Mouse (Mus musculus) lung, adult 2 months (tissue): ENCODE measurements around the gene Tnfaip2. TPM values are rescaled to one million over a fixed set of nuclear protein-coding genes. Genes with fewer than 3 reads are reported as not detected.

Source experiments
- DNase-seq: peaks from one replicate; pipeline ENCODE4 v3.0.0; 2022
- H3K4me1 ChIP-seq: fragments of 200-500 bp; 2 replicates; pipeline ENCODE4 v1.6.1; 2011; ENCODE audit warnings: low read length; ENCODE audit not compliant: control insufficient read depth, insufficient read depth
- H3K4me3 ChIP-seq: fragments of 200-500 bp; replicated peaks from 2 replicates; pipeline ENCODE3; 2011; ENCODE audit warnings: low read depth, mild to moderate bottlenecking, control low read depth, low read length; ENCODE audit errors: extremely low read depth
- CTCF ChIP-seq: fragments of 200-500 bp; IDR thresholded peaks from 2 replicates; pipeline ENCODE4 v1.5.1; 2011; ENCODE audit warnings: mild to moderate bottlenecking, low read length, control low read depth; ENCODE audit not compliant: insufficient read depth
- POLR2A ChIP-seq: fragments of 200-500 bp; IDR thresholded peaks from 2 replicates; pipeline ENCODE4 v1.6.1; 2011; ENCODE audit warnings: low read depth, mild to moderate bottlenecking, control low read depth, low read length, borderline replicate concordance; ENCODE audit errors: extremely low read depth
- WGBS: fragments of 180-500 bp; shearing (Covaris S2); methylation state at CpG from one replicate; pipeline ENCODE4 v1.1.7; 2018; 5-methylcytosine and 5-hydroxymethylcytosine counted together
- polyA plus RNA-seq: library from polyadenylated mRNA; depleted of rRNA; stranded (reverse); fragments of >200 nt; gene quantifications from 2 replicates; pipeline ENCODE4 v1.2.3, GENCODE M21; 2012

The Tnfaip2 gene
- polyA plus RNA-seq, 1 experiment, result 43.6 TPM

DNA sequence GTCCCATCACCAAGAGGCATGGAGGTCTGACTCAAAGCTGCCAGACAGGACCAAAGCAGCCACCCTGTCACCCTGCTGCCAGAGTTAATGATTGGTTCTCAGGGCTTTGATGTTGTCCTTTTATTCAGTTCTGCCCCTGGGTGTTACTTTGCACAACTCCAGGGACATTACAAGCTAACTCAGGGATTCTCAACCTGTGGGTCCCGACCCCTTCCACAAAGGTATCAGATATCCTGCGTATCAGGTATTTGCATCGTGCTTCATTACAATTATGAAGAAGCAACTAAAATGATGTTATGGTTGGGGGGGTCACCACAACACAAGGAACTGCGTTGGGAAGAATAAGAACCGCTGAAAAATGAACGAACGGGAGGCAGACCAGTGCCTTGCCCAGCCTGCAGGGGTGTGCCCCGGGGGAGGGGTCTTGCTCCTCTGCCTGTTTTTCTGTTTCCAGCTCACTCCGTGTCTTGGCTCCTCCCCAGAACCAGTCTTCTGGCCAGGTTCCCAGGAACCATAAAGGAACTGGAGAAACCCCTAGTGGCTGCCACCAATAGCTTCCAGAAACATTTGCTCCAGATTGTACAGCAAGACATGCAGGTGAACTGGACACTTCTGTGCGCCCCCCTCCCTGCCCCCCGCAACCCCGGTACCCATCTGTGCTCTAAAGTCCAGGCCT, 14.7 kb upstream of the Tnfaip2 start:
- Histone ChIP-seq H3K4me1 (peaks cover 12% of the 10 kb centered on the region), H3K4me3 (no peak overlapping the region)
- no peak for DNase-seq
- no peak for TF ChIP-seq CTCF
- WGBS, result 65% methylated on average over 12 of the region's 12 CpGs

GRCm38 (mm10) chr12:111428364-111428763, 13.9 kb upstream of the Tnfaip2 start:
- H3K4me1 ChIP-seq, result peaks cover 12% of the 10 kb centered on the region
- DNase-seq, result no peak
- WGBS, result 60% methylated on average over 8 of the region's 8 CpGs
- H3K4me3 ChIP-seq, result no peak overlapping the region
- TF ChIP-seq CTCF (no peak), POLR2A (no peak)

DNA sequence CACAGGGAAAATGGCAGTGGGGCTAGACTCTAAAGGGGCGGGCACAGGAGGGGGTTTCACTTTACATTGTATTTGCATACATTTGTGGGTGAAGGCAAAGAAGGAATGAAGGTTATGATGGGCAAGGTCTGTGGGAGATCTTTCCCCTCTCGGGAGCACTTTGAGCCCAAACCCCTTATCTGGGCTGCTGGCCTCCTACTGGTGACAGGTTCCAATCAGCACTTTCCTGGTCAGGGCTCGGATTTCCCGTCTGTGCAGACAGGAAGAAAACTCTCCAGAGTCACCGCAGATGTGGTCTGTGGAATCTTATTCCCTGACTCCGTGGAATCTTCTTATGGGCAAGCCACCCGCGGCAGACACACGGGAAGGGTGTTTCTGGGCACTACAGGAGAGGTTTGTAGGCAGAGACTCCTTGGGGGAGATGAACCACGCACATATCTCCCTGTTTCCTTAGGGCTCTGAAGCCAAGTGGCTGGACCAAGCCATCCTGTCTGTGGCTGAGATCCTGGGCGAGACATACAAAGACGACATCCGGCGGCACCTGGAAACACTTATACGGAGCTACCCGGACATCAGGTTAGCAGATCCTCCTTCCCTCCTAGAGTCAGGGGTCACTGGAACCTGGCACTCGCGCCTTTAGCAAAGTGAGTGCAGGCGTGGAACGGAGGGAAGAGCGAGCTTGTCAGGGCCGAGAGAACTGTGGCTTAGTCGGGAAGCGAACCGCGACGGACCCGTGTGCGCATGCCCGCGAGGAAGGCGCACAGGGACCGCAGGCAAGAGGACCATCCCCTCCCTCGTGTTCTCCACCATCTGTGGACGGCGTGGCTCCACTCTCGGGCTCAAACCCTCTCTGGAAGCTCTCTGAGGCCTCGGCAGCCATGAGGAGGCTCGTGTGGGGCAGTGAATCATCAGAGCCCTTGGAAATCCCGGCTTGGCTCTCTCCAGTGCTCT, 13.0 kb upstream of the Tnfaip2 start:
- TF ChIP-seq CTCF (0 out of 2 replicates have a peak, but pooled peaks have one; percentile 1), POLR2A (no peak)
- Histone ChIP-seq H3K4me1 (peaks cover 13% of the 10 kb centered on the region), H3K4me3 (peak overlapping the region; percentile 57)
- peak; percentile 38 for DNase-seq
- WGBS, result 6% methylated on average over 40 of the region's 40 CpGs

DNA sequence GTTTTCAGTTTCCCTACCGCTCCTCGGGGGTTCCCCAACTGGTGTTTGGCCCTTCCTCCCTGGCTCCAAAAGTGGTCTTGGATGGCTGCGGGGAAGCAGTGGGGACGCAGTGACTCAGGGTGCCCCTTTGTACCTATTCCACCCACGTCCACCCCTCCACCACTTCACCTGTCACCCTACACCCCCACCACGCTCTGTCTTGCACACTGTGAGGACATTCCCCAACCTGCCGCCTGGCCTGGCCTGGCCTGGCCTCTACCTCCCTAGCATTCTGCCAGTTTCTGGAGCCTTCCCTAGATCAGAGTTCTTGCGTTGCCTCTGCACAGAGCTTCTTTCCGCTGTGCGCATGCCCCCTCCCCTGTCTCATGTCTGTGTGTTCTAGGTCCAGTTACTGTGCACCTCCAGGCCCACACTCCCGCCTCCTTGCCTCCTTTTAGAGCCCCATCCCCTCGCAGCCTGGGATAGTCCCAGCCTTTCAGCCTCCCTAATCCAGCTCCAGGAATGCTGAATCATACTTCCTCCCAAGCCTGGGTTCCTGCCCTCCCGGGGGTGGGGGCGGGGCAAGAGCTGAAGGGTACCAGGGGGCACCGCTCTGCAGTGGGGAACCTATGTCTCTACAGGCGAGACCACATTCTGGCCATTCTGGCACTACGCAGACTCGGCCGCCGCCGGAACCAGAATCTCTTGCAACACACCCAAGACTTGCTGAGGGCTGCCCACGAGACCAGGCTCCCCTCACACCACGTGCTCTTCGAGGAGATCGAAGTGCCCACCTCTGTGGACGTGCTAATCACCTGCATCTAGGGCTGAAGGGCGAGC, 12.0 kb upstream of the Tnfaip2 start:
- TF ChIP-seq CTCF (no peak), POLR2A (no peak)
- DNase-seq, result peak; percentile 30
- 36% methylated on average over 27 of the region's 27 CpGs for WGBS
- Histone ChIP-seq H3K4me1 (peaks cover 22% of the 10 kb centered on the region), H3K4me3 (no peak overlapping the region)

GRCm38 (mm10) chr12:111430868-111431817, 11.1 kb upstream of the Tnfaip2 start:
- DNase-seq, result no peak
- Histone ChIP-seq H3K4me3 (no peak overlapping the region), H3K4me1 (peaks cover 19% of the 10 kb centered on the region)
- WGBS, result 69% methylated on average over 14 of the region's 14 CpGs
- TF ChIP-seq POLR2A (no peak), CTCF (no peak)

DNA sequence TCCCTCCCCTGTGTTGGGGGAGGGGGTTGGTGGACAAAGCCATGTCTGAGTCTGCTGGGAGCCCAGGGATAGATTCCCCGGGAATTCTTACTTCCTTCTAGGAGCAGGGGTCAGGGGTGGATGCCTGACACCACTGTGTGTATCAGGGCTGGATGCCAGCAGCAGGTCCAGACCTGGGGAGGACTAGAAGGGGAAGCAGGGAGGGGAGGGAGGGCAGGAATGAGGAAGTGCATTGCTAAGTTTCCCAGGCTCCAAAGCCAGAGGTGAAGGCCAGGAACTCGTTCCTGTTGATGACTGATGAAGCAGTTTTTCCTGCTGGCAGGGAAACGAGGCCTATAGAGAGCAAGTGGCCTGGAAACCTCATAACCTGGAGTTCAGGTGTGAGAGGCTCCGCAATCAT, 10.2 kb upstream of the Tnfaip2 start:
- peaks cover 19% of the 10 kb centered on the region for H3K4me1 ChIP-seq
- no peak for DNase-seq
- TF ChIP-seq CTCF, result no peak
- no peak for TF ChIP-seq POLR2A

GRCm38 (mm10) chr12:111432751-111433331, 9.4 kb upstream of the Tnfaip2 start:
- Histone ChIP-seq H3K4me1 (peaks cover 19% of the 10 kb centered on the region), H3K4me3 (no peak overlapping the region)
- no peak for TF ChIP-seq POLR2A
- no peak for TF ChIP-seq CTCF
- WGBS, result 46% methylated on average over 5 of the region's 5 CpGs
- DNase-seq, result no peak

More for the DNA sequence above, 10.2 kb upstream of the Tnfaip2 start:
- WGBS, result 35% methylated on average over 4 of the region's 4 CpGs
- no peak overlapping the region for H3K4me3 ChIP-seq

DNA sequence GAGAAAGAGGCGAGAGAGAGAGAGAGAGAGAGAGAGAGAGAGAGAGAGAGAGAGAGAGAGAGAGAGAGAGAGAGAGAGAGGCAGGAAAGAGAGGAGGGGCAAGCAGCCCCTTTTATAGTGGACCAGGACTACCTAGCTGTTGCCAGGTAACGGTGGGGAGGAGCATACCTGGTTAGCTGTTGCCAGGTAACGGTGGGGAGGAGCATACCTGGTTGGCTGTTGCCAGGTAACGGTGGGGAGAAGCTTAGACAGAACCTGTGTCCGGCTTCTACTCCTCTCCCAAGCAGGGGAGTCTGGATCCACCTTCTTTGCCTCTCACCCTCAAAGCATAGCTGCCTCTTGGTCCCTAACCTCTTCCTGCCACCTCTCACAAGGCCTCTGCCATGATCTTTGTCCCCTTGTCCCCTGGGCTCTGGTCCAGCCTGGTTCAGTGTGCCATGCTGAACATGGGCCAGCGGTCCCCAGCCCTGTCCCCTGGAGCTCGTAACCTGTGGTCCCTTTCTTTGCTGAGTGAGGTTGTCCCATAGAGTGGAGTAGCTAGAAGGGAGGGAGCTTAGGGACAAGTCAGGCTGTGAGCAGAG, 8.0 kb upstream of the Tnfaip2 start:
- H3K4me3 ChIP-seq, result no peak overlapping the region
- peaks cover 19% of the 10 kb centered on the region for H3K4me1 ChIP-seq
- WGBS, result 43% methylated on average over 6 of the region's 7 CpGs
- no peak for DNase-seq
- no peak for TF ChIP-seq CTCF
- TF ChIP-seq POLR2A, result no peak

DNA sequence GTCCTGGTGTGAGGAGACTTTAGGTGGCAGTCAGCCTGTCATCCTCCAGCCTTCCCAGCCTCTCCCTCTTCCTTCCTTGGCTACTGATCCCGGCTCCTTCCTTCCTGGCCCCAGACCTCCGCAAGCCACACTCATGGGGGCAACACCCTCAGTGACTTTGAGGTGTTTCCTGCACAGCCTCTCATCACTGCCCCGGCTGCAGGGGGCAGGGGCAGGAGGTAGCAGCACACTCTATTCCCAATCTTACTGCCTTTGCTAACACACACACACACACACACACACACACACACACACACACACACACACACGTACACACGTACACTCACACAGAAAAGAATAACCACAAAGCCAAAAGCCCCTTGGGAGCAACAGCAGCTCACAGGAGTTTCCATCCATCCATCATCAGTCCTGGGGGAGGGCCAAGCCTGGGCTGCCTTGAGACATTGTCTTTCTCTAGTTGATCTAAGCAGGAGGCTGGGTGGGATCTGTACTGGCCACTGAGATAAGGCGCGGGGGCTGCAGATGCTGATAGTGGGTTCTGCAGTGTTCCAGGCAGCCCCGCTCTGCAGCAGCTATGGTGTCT, 7.4 kb upstream of the Tnfaip2 start:
- DNase-seq, result no peak
- no peak overlapping the region for H3K4me3 ChIP-seq
- TF ChIP-seq CTCF (no peak), POLR2A (no peak)
- 28% methylated on average over 8 of the region's 8 CpGs for WGBS
- H3K4me1 ChIP-seq, result peaks cover 19% of the 10 kb centered on the region
